Mouse (Mus musculus) ES-E14 (cell line): ENCODE measurements around the gene Ceacam19.

Source experiments
- CHD2 ChIP-seq: IDR thresholded peaks from 2 replicates; pipeline ENCODE4 v1.6.1; 2014; ENCODE audit warnings: mild to moderate bottlenecking, low read depth, low read length, inconsistent platforms
- HCFC1 ChIP-seq: IDR thresholded peaks from 2 replicates; pipeline ENCODE4 v1.6.1; 2012; ENCODE audit warnings: low read length, inconsistent platforms, borderline replicate concordance; ENCODE audit not compliant: insufficient read depth
- ZC3H11A ChIP-seq: IDR thresholded peaks from 2 replicates; pipeline ENCODE4 v1.6.1; 2012; ENCODE audit warnings: low read depth, mild to moderate bottlenecking, inconsistent platforms, low read length, borderline replicate concordance
- ZNF384 ChIP-seq: IDR thresholded peaks from 2 replicates; pipeline ENCODE4 v1.6.1; 2012; ENCODE audit warnings: low read depth, low read length, inconsistent platforms

DNA sequence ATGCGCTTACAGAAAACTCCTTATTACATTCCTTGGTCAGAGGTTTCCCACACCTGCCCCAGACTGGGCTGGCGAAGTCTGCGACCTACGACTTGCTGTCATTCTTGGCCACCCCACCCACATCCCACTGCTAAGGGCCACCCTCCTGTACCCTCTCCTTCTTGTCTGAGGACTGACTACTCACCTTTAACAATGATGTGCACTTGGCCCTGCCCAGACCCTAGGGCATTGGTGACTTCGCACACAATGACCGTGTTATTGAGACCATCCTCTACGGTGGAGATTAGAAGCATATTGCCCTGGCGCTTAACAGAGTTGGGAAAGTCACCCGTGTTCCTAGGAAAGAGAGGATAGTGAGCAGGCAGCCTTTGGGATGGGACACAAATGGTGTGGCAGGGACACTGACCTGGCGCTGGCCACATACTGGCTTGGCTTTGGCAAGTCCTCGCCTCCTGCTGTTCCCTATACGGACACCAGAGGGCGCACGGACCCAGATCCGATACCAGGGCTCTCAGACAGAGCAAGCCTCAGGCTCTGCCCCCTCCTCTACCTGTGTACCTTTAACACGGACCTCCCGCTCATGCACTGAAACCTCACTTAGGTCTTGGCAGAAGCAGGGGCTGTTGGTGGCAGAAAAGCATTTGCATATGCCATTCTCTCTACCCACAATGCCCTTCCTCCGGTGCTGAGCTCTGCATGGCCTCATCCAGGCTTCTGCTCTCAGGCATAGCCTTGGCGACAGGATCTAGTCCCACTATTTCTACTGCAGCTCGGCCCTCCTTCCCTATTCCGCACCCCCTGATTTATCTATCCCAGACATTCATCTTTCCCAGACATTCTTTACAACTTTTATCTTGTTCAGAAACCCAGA, 22.9 kb upstream of the Ceacam19 start:
- TF ChIP-seq ZC3H11A = peak; percentile 65
- TF ChIP-seq ZNF384 = no peak
- no peak for TF ChIP-seq CHD2
- no peak for TF ChIP-seq HCFC1
